Mouse (Mus musculus) hindbrain, embryonic 15.5 days (tissue): Measurements from ENCODE around the gene Fnbp1l. TPM values are rescaled to one million over a fixed set of nuclear protein-coding genes. Genes with fewer than 3 reads are reported as not detected.

Experiments
- ATAC-seq: fragments of 200-750 bp; cut with Nextera tagmentation; 2 replicates; pipeline ENCODE4 v1.8.0; 2017; ENCODE audit warnings: low read depth, moderate number of reproducible peaks, moderate TSS enrichment; ENCODE audit not compliant: low FRiP score
- H3K27ac ChIP-seq: fragments of 300-500 bp; sonication (generic); replicated peaks from 2 replicates; pipeline ENCODE4 v1.5.1; 2015; ENCODE audit warnings: mild to moderate bottlenecking, inconsistent platforms
- H3K27me3 ChIP-seq: fragments of 300-500 bp; sonication (generic); 2 replicates; pipeline ENCODE4 v1.6.1; 2015; ENCODE audit warnings: control low read depth, inconsistent platforms
- H3K36me3 ChIP-seq: fragments of 300-500 bp; sonication (generic); 2 replicates; pipeline ENCODE4 v1.6.1; 2015; ENCODE audit warnings: control low read depth, inconsistent platforms
- H3K4me1 ChIP-seq: fragments of 300-500 bp; sonication (generic); replicated peaks from 2 replicates; pipeline ENCODE4 v1.6.1; 2015; ENCODE audit warnings: control low read depth, inconsistent platforms
- H3K4me2 ChIP-seq: fragments of 300-500 bp; sonication (generic); 2 replicates; pipeline ENCODE4 v1.6.1; 2015; ENCODE audit warnings: moderate library complexity, mild to moderate bottlenecking, inconsistent platforms
- H3K4me3 ChIP-seq: fragments of 300-500 bp; sonication (generic); 2 replicates; pipeline ENCODE4 v1.5.1; 2015; ENCODE audit warnings: mild to moderate bottlenecking, inconsistent platforms
- H3K9ac ChIP-seq: fragments of 300-500 bp; sonication (generic); 2 replicates; pipeline ENCODE4 v1.6.1; 2015; ENCODE audit warnings: inconsistent platforms
- H3K9me3 ChIP-seq: fragments of 300-500 bp; sonication (generic); 2 replicates; pipeline ENCODE4 v1.6.1; 2016; ENCODE audit warnings: control low read depth, inconsistent platforms
- WGBS: fragments of 180-500 bp; shearing (Covaris S2); methylation state at CpG from one replicate; pipeline ENCODE4 v1.1.7; 2015; 5-methylcytosine and 5-hydroxymethylcytosine counted together
- polyA plus RNA-seq: library from polyadenylated mRNA; unstranded; fragments of >200 nt; fragmentation: Nextera tagmentation; extraction: Ambion mirVana; gene quantifications from 2 replicates; pipeline ENCODE4 v1.2.1, GENCODE M21; 2015

Gene Fnbp1l
- polyA plus RNA-seq, 1 experiment from 2014 or later = 177 TPM

- H3K27me3 ChIP-seq = no peaks in the 10 kb centered on the region
- WGBS = 91% methylated on average over 4 of the region's 4 CpGs
- H3K4me1 ChIP-seq = peaks cover 24% of the 10 kb centered on the region
- no peaks in the 10 kb centered on the region for H3K36me3 ChIP-seq
- H3K9ac ChIP-seq = no peak overlapping the region
- no peaks in the 10 kb centered on the region for H3K9me3 ChIP-seq
- H3K4me2 ChIP-seq = no peak overlapping the region
- H3K27ac ChIP-seq = 0 out of 2 replicates have a peak overlapping the region, but pooled peaks have one; percentile 15
- ATAC-seq = no peak
- H3K4me3 ChIP-seq = no peak overlapping the region
Observed at GRCm38 (mm10) chr3:122599291-122599690, 20.2 kb downstream of the Fnbp1l start.

- Histone ChIP-seq H3K36me3 (peaks cover 6% of the 10 kb centered on the region), H3K9me3 (no peaks in the 10 kb centered on the region), H3K4me1 (peaks cover 11% of the 10 kb centered on the region; the same call in 1 of the 2 replicates), H3K4me3 (no peak overlapping the region), H3K4me2 (no peak overlapping the region), H3K9ac (no peak overlapping the region), H3K27ac (no peak overlapping the region), H3K27me3 (no peaks in the 10 kb centered on the region)
- no peak for ATAC-seq
- WGBS = 93% methylated on average over 5 of the region's 5 CpGs
Observed at GRCm38 (mm10) chr3:122590804-122591203, 28.7 kb downstream of the Fnbp1l start.

- Histone ChIP-seq H3K9me3 (no peaks in the 10 kb centered on the region), H3K4me1 (peaks cover 11% of the 10 kb centered on the region; the same call in 1 of the 2 replicates), H3K27me3 (no peaks in the 10 kb centered on the region), H3K4me2 (no peak overlapping the region), H3K4me3 (no peak overlapping the region), H3K9ac (no peak overlapping the region), H3K36me3 (peaks cover 6% of the 10 kb centered on the region), H3K27ac (no peak overlapping the region)
- WGBS = 71% methylated on average over 4 of the region's 4 CpGs
- no peak for ATAC-seq
Observed at GRCm38 (mm10) chr3:122590346-122590745, 29.2 kb downstream of the Fnbp1l start.

- Histone ChIP-seq H3K9me3 (no peaks in the 10 kb centered on the region), H3K4me2 (no peak overlapping the region), H3K27me3 (no peaks in the 10 kb centered on the region), H3K36me3 (peaks cover 6% of the 10 kb centered on the region), H3K4me3 (no peak overlapping the region), H3K27ac (no peak overlapping the region), H3K9ac (no peak overlapping the region), H3K4me1 (peaks cover 11% of the 10 kb centered on the region; the same call in 1 of the 2 replicates)
- 63% methylated on average over 3 of the region's 3 CpGs for WGBS
- ATAC-seq = peak; percentile 55
Observed at GRCm38 (mm10) chr3:122586918-122587641, 32.4 kb downstream of the Fnbp1l start.

GRCm38 (mm10) chr3:122577360-122577759 is 42.2 kb downstream of the Fnbp1l start:
- Histone ChIP-seq H3K4me1 (0 out of 2 replicates have a peak, but pooled peaks cover 8% of the 10 kb centered on the region), H3K27ac (no peak overlapping the region), H3K9me3 (no peaks in the 10 kb centered on the region), H3K4me3 (no peak overlapping the region), H3K27me3 (no peaks in the 10 kb centered on the region), H3K36me3 (no peaks in the 10 kb centered on the region), H3K9ac (no peak overlapping the region), H3K4me2 (no peak overlapping the region)
- no peak for ATAC-seq

- no peaks in the 10 kb centered on the region for H3K27me3 ChIP-seq
- 0 out of 2 replicates have a peak, but pooled peaks cover 11% of the 10 kb centered on the region for H3K4me1 ChIP-seq
- H3K9ac ChIP-seq = no peak overlapping the region
- no peaks in the 10 kb centered on the region for H3K36me3 ChIP-seq
- no peak for ATAC-seq
- H3K4me2 ChIP-seq = no peak overlapping the region
- H3K27ac ChIP-seq = no peak overlapping the region
- no peak overlapping the region for H3K4me3 ChIP-seq
- 78% methylated on average over 1 of the region's 1 CpGs for WGBS
- H3K9me3 ChIP-seq = no peaks in the 10 kb centered on the region
Observed at GRCm38 (mm10) chr3:122574921-122575320, 44.6 kb downstream of the Fnbp1l start.

GRCm38 (mm10) chr3:122573426-122574286 is 45.9 kb downstream of the Fnbp1l start:
- Histone ChIP-seq H3K4me1 (0 out of 2 replicates have a peak, but pooled peaks cover 11% of the 10 kb centered on the region), H3K27ac (no peak overlapping the region), H3K27me3 (no peaks in the 10 kb centered on the region), H3K9me3 (no peaks in the 10 kb centered on the region), H3K36me3 (no peaks in the 10 kb centered on the region), H3K4me2 (no peak overlapping the region), H3K9ac (no peak overlapping the region), H3K4me3 (no peak overlapping the region)
- no peak for ATAC-seq
- 90% methylated on average over 5 of the region's 5 CpGs for WGBS

- Histone ChIP-seq H3K4me3 (no peak overlapping the region), H3K36me3 (peaks cover 11% of the 10 kb centered on the region), H3K4me1 (no peaks in the 10 kb centered on the region), H3K27me3 (no peaks in the 10 kb centered on the region), H3K9ac (no peak overlapping the region), H3K9me3 (no peaks in the 10 kb centered on the region), H3K4me2 (no peak overlapping the region), H3K27ac (no peak overlapping the region)
- 76% methylated on average over 4 of the region's 4 CpGs for WGBS
- no peak for ATAC-seq
Observed at GRCm38 (mm10) chr3:122566549-122566948, 53.0 kb downstream of the Fnbp1l start.

- H3K4me3 ChIP-seq = no peak overlapping the region
- no peaks in the 10 kb centered on the region for H3K4me1 ChIP-seq
- no peak for ATAC-seq
- H3K36me3 ChIP-seq = peaks cover 13% of the 10 kb centered on the region
- H3K27me3 ChIP-seq = no peaks in the 10 kb centered on the region
- H3K9me3 ChIP-seq = no peaks in the 10 kb centered on the region
- 70% methylated on average over 3 of the region's 3 CpGs for WGBS
- no peak overlapping the region for H3K27ac ChIP-seq
- H3K9ac ChIP-seq = no peak overlapping the region
- H3K4me2 ChIP-seq = no peak overlapping the region
Observed at GRCm38 (mm10) chr3:122566112-122566511, 53.4 kb downstream of the Fnbp1l start.

- Histone ChIP-seq H3K4me2 (no peak overlapping the region), H3K9ac (no peak overlapping the region), H3K4me1 (no peaks in the 10 kb centered on the region), H3K9me3 (no peaks in the 10 kb centered on the region), H3K4me3 (no peak overlapping the region), H3K36me3 (peaks cover 13% of the 10 kb centered on the region), H3K27me3 (no peaks in the 10 kb centered on the region), H3K27ac (no peak overlapping the region)
- no peak for ATAC-seq
- 44% methylated on average over 7 of the region's 7 CpGs for WGBS
Observed at GRCm38 (mm10) chr3:122565285-122565684, 54.2 kb downstream of the Fnbp1l start.

GRCm38 (mm10) chr3:122557766-122558165 is 61.7 kb downstream of the Fnbp1l start:
- Histone ChIP-seq H3K9me3 (no peaks in the 10 kb centered on the region), H3K27me3 (no peaks in the 10 kb centered on the region), H3K36me3 (0 out of 2 replicates have a peak, but pooled peaks cover 11% of the 10 kb centered on the region), H3K4me2 (no peak overlapping the region), H3K4me3 (no peak overlapping the region), H3K27ac (no peak overlapping the region), H3K4me1 (no peaks in the 10 kb centered on the region), H3K9ac (no peak overlapping the region)
- ATAC-seq = no peak
- WGBS = 37% methylated on average over 2 of the region's 2 CpGs

- Histone ChIP-seq H3K9me3 (no peaks in the 10 kb centered on the region), H3K36me3 (peaks cover 22% of the 10 kb centered on the region), H3K9ac (no peak overlapping the region), H3K27ac (no peak overlapping the region), H3K4me3 (no peak overlapping the region), H3K27me3 (no peaks in the 10 kb centered on the region), H3K4me2 (no peak overlapping the region), H3K4me1 (no peaks in the 10 kb centered on the region)
- ATAC-seq = no peak
- 96% methylated on average over 3 of the region's 3 CpGs for WGBS
Observed at GRCm38 (mm10) chr3:122551174-122551573, 68.3 kb downstream of the Fnbp1l start.
